Comparison of ENCODE assay signal across 30 mouse cellular contexts in the genomic region with DNA sequence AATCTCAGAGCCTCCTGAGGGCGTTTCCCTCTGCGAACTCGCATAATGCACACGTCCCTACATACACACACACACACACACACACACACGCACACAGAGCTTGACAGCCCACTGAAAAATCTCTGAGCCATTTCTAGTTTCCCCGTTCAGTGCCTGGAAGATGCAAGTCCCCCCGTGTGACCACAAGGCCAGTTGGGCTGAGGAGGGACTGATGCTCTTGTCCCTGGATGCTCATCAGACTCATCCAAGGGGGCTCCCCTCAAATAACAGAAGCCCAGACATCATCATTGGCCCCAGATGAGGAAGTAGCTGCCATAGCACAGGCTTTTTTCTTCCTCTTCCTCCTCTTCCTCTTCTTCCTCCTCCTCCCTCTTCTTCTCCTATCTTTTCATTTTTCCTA.
"Had no signal": no experiment of that assay in that cellular context is flagged by ENCODE, and none has a peak within 500 bp of the region (broad histone marks: within the 10 kb centered on the region; RNA-seq: fewer than 3 reads in every experiment).

No protein-coding gene starts in this region.

- H3K4me1 ChIP-seq: hindbrain, embryonic 12.5 days had no signal

- H3K9ac ChIP-seq: heart, embryonic 12.5 days; heart, embryonic 13.5 days; heart, embryonic 15.5 days; hindbrain, embryonic 12.5 days; hindbrain, embryonic 13.5 days; hindbrain, embryonic 14.5 days; hindbrain, embryonic 15.5 days; intestine, embryonic 15.5 days; kidney, embryonic 15.5 days had no signal

- H3K9me3 ChIP-seq: hindbrain, embryonic 13.5 days; hindbrain, embryonic 15.5 days; intestine, embryonic 15.5 days had no signal

- H3K27ac ChIP-seq: heart, embryonic 13.5 days; heart, embryonic 15.5 days; hindbrain, embryonic 10.5 days; hindbrain, embryonic 12.5 days; hindbrain, embryonic 13.5 days; hindbrain, embryonic 14.5 days; hindbrain, embryonic 15.5 days; hindbrain, postnatal 0 days; intestine, embryonic 15.5 days; kidney, embryonic 15.5 days; kidney, postnatal 0 days; left cerebral cortex, adult 2 months had no signal

- H3K4me3 ChIP-seq: heart, embryonic 12.5 days; heart, embryonic 13.5 days; heart, embryonic 15.5 days; hindbrain, embryonic 10.5 days; hindbrain, embryonic 12.5 days; hindbrain, embryonic 13.5 days; hindbrain, embryonic 15.5 days; intestine, embryonic 15.5 days; kidney, embryonic 15.5 days; layer of hippocampus, adult 2 months; left cerebral cortex, adult 2 months had no signal

- DNase-seq: heart, postnatal 36 days; kidney, adult 11 months; kidney, adult 18-20 months; kidney, adult 2 months; kidney, adult 8-10 months; kidney, adult 9 months; kidney, postnatal 10 days; kidney, postnatal 14 days; kidney, postnatal 25 days; kidney, postnatal 36 days; kidney, postnatal 4 days; layer of hippocampus, adult 9-11 months had no signal

- ATAC-seq: inflammation-experienced regulatory T-cells, adult 6 months; intestine, embryonic 15.5 days; intestine, embryonic 16.5 days; intestine, postnatal 0 days had no signal

- H3K36me3 ChIP-seq: heart, embryonic 12.5 days; heart, embryonic 13.5 days; heart, embryonic 15.5 days; hindbrain, embryonic 10.5 days; hindbrain, embryonic 12.5 days; hindbrain, embryonic 13.5 days; hindbrain, embryonic 15.5 days; intestine, embryonic 15.5 days; kidney, embryonic 15.5 days had no signal

- H3K4me2 ChIP-seq: heart, embryonic 11.5 days; heart, embryonic 12.5 days; heart, embryonic 13.5 days; heart, embryonic 15.5 days; hindbrain, embryonic 12.5 days; hindbrain, embryonic 13.5 days; hindbrain, embryonic 14.5 days; hindbrain, embryonic 15.5 days; intestine, embryonic 15.5 days; kidney, embryonic 15.5 days had no signal

- H3K27me3 ChIP-seq: heart, embryonic 12.5 days; heart, embryonic 13.5 days; heart, embryonic 15.5 days; hindbrain, embryonic 12.5 days; hindbrain, embryonic 13.5 days; hindbrain, embryonic 15.5 days; intestine, embryonic 15.5 days; kidney, embryonic 15.5 days had no signal
